Mouse (Mus musculus): Measurements from ENCODE around the gene Kat2a. TPM values are rescaled to one million over a fixed set of nuclear protein-coding genes. Genes with fewer than 3 reads are reported as not detected.
A peak's percentile ranks its signal among the peaks of the same experiment; 100 is the strongest.

Gene Kat2a
- polyA plus RNA-seq, 1 experiment from 2014 or later, result 60.1 TPM

DNA sequence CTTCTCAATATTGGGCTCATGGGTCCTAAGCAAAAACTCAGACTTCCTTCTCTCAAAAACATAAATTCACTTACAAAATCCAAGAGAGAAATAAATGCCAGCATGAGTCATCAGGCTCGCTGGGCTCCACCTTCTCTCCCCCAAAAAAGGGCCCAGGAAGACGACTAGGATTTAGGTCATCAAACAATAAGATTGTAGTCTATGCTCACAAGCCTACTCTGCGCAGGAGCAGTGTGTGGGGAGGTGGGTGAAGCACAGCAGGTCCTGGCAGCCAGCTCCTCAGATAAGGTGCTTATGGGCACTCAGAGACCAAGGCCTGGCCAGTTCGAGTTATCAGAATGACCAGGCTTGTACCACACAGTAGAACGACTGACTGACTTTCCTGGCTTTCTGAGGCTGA is 8.1 kb upstream of the Kat2a start:
- no peak overlapping the region for H3K9ac ChIP-seq (ENCODE audit: low read length)
- no peak overlapping the region for H3K4me3 ChIP-seq (ENCODE audit: low read depth, low read length)
- H3K4me1 ChIP-seq (ENCODE audit: control insufficient read depth, insufficient read depth, low read length), result peaks cover 7% of the 10 kb centered on the region; the same call in 1 of the 2 replicates
- no peaks in the 10 kb centered on the region for H3K27me3 ChIP-seq (ENCODE audit: control insufficient read depth, insufficient read depth, low read length)
- no peak overlapping the region for H3K4me2 ChIP-seq (ENCODE audit: low read depth, severe bottlenecking)
- DNase-seq (ENCODE audit: low spot score) (no peak), ATAC-seq (ENCODE audit: insufficient number of reproducible peaks, low FRiP score, low TSS enrichment, low read depth) (no peak)
- peaks cover 14% of the 10 kb centered on the region for H3K36me3 ChIP-seq (ENCODE audit: control insufficient read depth, insufficient read depth, low read length)
- 86% methylated on average over 5 of the region's 5 CpGs for WGBS
- H3K27ac ChIP-seq (replicated peaks; ENCODE audit: low read depth, low read length), result no peak overlapping the region
- H3K9me3 ChIP-seq (ENCODE audit: control insufficient read depth, low read length), result no peaks in the 10 kb centered on the region

- Histone ChIP-seq H3K36me3 (ENCODE audit: control insufficient read depth, insufficient read depth, low read length) (peaks cover 14% of the 10 kb centered on the region), H3K9me3 (ENCODE audit: control insufficient read depth, low read length) (no peaks in the 10 kb centered on the region), H3K4me2 (ENCODE audit: low read depth, severe bottlenecking) (no peak overlapping the region), H3K27ac (replicated peaks; ENCODE audit: low read depth, low read length) (no peak overlapping the region), H3K4me1 (ENCODE audit: control insufficient read depth, insufficient read depth, low read length) (peaks cover 3% of the 10 kb centered on the region; the same call in 1 of the 2 replicates), H3K27me3 (ENCODE audit: control insufficient read depth, insufficient read depth, low read length) (no peaks in the 10 kb centered on the region), H3K4me3 (ENCODE audit: low read depth, low read length) (no peak overlapping the region), H3K9ac (ENCODE audit: low read length) (no peak overlapping the region)
- DNase-seq (ENCODE audit: low spot score) (no peak), ATAC-seq (ENCODE audit: insufficient number of reproducible peaks, low FRiP score, low TSS enrichment, low read depth) (no peak)
- WGBS, result 85% methylated on average over 11 of the region's 11 CpGs
Measured at GRCm38 (mm10) chr11:100719893-100720292, 7.6 kb upstream of the Kat2a start.

- WGBS, result 85% methylated on average over 3 of the region's 3 CpGs
- Histone ChIP-seq H3K4me2 (ENCODE audit: low read depth, severe bottlenecking) (no peak overlapping the region), H3K4me1 (ENCODE audit: control insufficient read depth, insufficient read depth, low read length) (peaks cover 3% of the 10 kb centered on the region), H3K9ac (ENCODE audit: low read length) (no peak overlapping the region), H3K27ac (replicated peaks; ENCODE audit: low read depth, low read length) (no peak overlapping the region), H3K36me3 (ENCODE audit: control insufficient read depth, insufficient read depth, low read length) (peaks cover 14% of the 10 kb centered on the region), H3K9me3 (ENCODE audit: control insufficient read depth, low read length) (no peaks in the 10 kb centered on the region), H3K4me3 (ENCODE audit: low read depth, low read length) (no peak overlapping the region), H3K27me3 (ENCODE audit: control insufficient read depth, insufficient read depth, low read length) (no peaks in the 10 kb centered on the region)
- DNase-seq (ENCODE audit: low spot score) (no peak), ATAC-seq (ENCODE audit: insufficient number of reproducible peaks, low FRiP score, low TSS enrichment, low read depth) (no peak)
Measured at GRCm38 (mm10) chr11:100719312-100719711, 7.0 kb upstream of the Kat2a start.

- Histone ChIP-seq H3K4me3 (ENCODE audit: low read depth, low read length) (no peak overlapping the region), H3K36me3 (ENCODE audit: control insufficient read depth, insufficient read depth, low read length) (peaks cover 14% of the 10 kb centered on the region)
Measured at GRCm38 (mm10) chr11:100718866-100719265, 6.6 kb upstream of the Kat2a start.

DNA sequence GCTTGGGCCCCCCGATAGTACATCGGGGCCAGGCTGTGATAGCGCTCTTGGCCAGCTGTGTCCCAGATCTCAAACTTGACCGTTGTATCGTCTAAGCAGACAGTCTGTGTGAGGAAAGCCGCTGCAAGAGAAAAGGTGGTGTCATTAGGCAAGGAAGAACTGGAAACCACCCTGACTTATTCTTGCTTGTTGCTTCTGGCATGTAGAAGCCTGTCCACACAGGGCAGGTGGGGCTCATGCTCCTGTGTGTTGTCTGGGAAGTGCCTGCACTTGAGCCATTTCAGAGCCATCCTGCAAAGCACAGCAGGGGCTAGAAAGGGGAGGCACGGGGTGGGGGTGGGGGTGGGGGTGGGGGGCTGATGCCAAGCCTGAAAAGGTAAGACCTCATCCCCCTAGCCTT is 6.2 kb upstream of the Kat2a start:
- peaks cover 11% of the 10 kb centered on the region for H3K4me1 ChIP-seq (ENCODE audit: control insufficient read depth, insufficient read depth, low read length)
- no peak overlapping the region for H3K27ac ChIP-seq (replicated peaks; ENCODE audit: low read depth, low read length)

More at GRCm38 (mm10) chr11:100718866-100719265, 6.6 kb upstream of the Kat2a start:
- H3K9me3 ChIP-seq (ENCODE audit: control insufficient read depth, low read length), result no peaks in the 10 kb centered on the region
- H3K9ac ChIP-seq (ENCODE audit: low read length), result no peak overlapping the region
- H3K4me1 ChIP-seq (ENCODE audit: control insufficient read depth, insufficient read depth, low read length), result peaks cover 7% of the 10 kb centered on the region
- H3K27me3 ChIP-seq (ENCODE audit: control insufficient read depth, insufficient read depth, low read length), result no peaks in the 10 kb centered on the region
- H3K4me2 ChIP-seq (ENCODE audit: low read depth, severe bottlenecking), result no peak overlapping the region
- H3K27ac ChIP-seq (replicated peaks; ENCODE audit: low read depth, low read length), result no peak overlapping the region
- ATAC-seq (ENCODE audit: insufficient number of reproducible peaks, low FRiP score, low TSS enrichment, low read depth) (no peak), DNase-seq (ENCODE audit: low spot score) (no peak)
- 87% methylated on average over 4 of the region's 4 CpGs for WGBS

GRCm38 (mm10) chr11:100716649-100717048 is 4.4 kb upstream of the Kat2a start:
- H3K9ac ChIP-seq (ENCODE audit: low read length), result no peak overlapping the region
- no peaks in the 10 kb centered on the region for H3K27me3 ChIP-seq (ENCODE audit: control insufficient read depth, insufficient read depth, low read length)
- H3K4me2 ChIP-seq (ENCODE audit: low read depth, severe bottlenecking), result no peak overlapping the region
- DNase-seq (ENCODE audit: low spot score) (no peak), ATAC-seq (ENCODE audit: insufficient number of reproducible peaks, low FRiP score, low TSS enrichment, low read depth) (no peak)
- peaks cover 16% of the 10 kb centered on the region for H3K4me1 ChIP-seq (ENCODE audit: control insufficient read depth, insufficient read depth, low read length)
- 88% methylated on average over 3 of the region's 3 CpGs for WGBS
- no peaks in the 10 kb centered on the region for H3K9me3 ChIP-seq (ENCODE audit: control insufficient read depth, low read length)
- no peak overlapping the region for H3K27ac ChIP-seq (replicated peaks; ENCODE audit: low read depth, low read length)
- no peak overlapping the region for H3K4me3 ChIP-seq (ENCODE audit: low read depth, low read length)
- peaks cover 14% of the 10 kb centered on the region for H3K36me3 ChIP-seq (ENCODE audit: control insufficient read depth, insufficient read depth, low read length)

More for the DNA sequence above, 6.2 kb upstream of the Kat2a start:
- ATAC-seq (ENCODE audit: insufficient number of reproducible peaks, low FRiP score, low TSS enrichment, low read depth) (no peak), DNase-seq (ENCODE audit: low spot score) (no peak)
- Histone ChIP-seq H3K9ac (ENCODE audit: low read length) (no peak overlapping the region), H3K27me3 (ENCODE audit: control insufficient read depth, insufficient read depth, low read length) (no peaks in the 10 kb centered on the region), H3K36me3 (ENCODE audit: control insufficient read depth, insufficient read depth, low read length) (peaks cover 14% of the 10 kb centered on the region), H3K4me2 (ENCODE audit: low read depth, severe bottlenecking) (no peak overlapping the region), H3K9me3 (ENCODE audit: control insufficient read depth, low read length) (no peaks in the 10 kb centered on the region), H3K4me3 (ENCODE audit: low read depth, low read length) (no peak overlapping the region)
- WGBS, result 91% methylated on average over 7 of the region's 7 CpGs

DNA sequence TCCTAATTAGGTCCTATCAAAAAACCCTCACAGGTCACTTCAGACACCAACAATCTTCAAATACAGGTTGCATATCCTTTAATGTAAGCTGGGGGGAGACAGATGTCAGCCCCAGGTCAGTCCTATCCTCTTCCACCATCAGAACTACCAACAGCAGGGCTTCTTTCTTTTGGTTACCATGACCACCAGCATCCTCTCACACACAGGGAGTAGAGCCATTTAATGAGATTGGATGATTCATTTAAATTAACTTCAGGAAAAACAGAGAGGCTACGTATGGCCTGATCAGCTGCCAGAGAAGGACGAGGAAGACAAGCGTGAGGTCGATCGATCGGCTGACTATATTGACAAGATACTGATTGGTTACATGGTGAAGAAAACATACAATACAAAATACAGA is 2.7 kb upstream of the Kat2a start:
- Histone ChIP-seq H3K36me3 (ENCODE audit: control insufficient read depth, insufficient read depth, low read length) (peaks cover 14% of the 10 kb centered on the region), H3K4me3 (ENCODE audit: low read depth, low read length) (no peak overlapping the region), H3K4me1 (ENCODE audit: control insufficient read depth, insufficient read depth, low read length) (peaks cover 19% of the 10 kb centered on the region), H3K27me3 (ENCODE audit: control insufficient read depth, insufficient read depth, low read length) (no peaks in the 10 kb centered on the region), H3K9ac (ENCODE audit: low read length) (no peak overlapping the region), H3K4me2 (ENCODE audit: low read depth, severe bottlenecking) (no peak overlapping the region), H3K9me3 (ENCODE audit: control insufficient read depth, low read length) (no peaks in the 10 kb centered on the region), H3K27ac (replicated peaks; ENCODE audit: low read depth, low read length) (no peak overlapping the region)
- 93% methylated on average over 6 of the region's 6 CpGs for WGBS
- DNase-seq (ENCODE audit: low spot score) (no peak), ATAC-seq (ENCODE audit: insufficient number of reproducible peaks, low FRiP score, low TSS enrichment, low read depth) (no peak)

GRCm38 (mm10) chr11:100714534-100714915 is 2.3 kb upstream of the Kat2a start:
- Histone ChIP-seq H3K9me3 (ENCODE audit: control insufficient read depth, low read length) (no peaks in the 10 kb centered on the region), H3K27ac (replicated peaks; ENCODE audit: low read depth, low read length) (no peak overlapping the region), H3K4me3 (ENCODE audit: low read depth, low read length) (no peak overlapping the region), H3K4me1 (ENCODE audit: control insufficient read depth, insufficient read depth, low read length) (peaks cover 19% of the 10 kb centered on the region), H3K27me3 (ENCODE audit: control insufficient read depth, insufficient read depth, low read length) (no peaks in the 10 kb centered on the region), H3K36me3 (ENCODE audit: control insufficient read depth, insufficient read depth, low read length) (peaks cover 14% of the 10 kb centered on the region), H3K9ac (ENCODE audit: low read length) (peak overlapping the region; percentile 59; the same call in 1 of the 2 replicates), H3K4me2 (ENCODE audit: low read depth, severe bottlenecking) (peak overlapping the region; percentile 51; the same call in 1 of the 2 replicates)
- ATAC-seq (ENCODE audit: insufficient number of reproducible peaks, low FRiP score, low TSS enrichment, low read depth) (no peak), DNase-seq (ENCODE audit: low spot score) (peak; percentile 86)
- 50% methylated on average over 6 of the region's 6 CpGs for WGBS
